Mouse (Mus musculus) layer of hippocampus, postnatal 36 days (tissue): Measurements from ENCODE around the gene Ppp2r5d. TPM values are rescaled to one million over a fixed set of nuclear protein-coding genes. Genes with fewer than 3 reads are reported as not detected.

Experiments
- DNase-seq, 2 experiments: peaks; one replicate each; pipeline ENCODE4 v3.0.0; 2022
- total RNA-seq, 2 experiments: library from RNA; stranded (reverse); gene quantifications; 2 replicates each; pipeline ENCODE4 v1.2.3; 2021

Gene Ppp2r5d
- total RNA-seq, 2 experiments from 2014 or later, result 86.5 to 91.9 TPM

GRCm38 (mm10) chr17:46679843-46680759 lies 24.8 kb downstream of the Ppp2r5d start:
- DNase-seq, result no peak

DNA sequence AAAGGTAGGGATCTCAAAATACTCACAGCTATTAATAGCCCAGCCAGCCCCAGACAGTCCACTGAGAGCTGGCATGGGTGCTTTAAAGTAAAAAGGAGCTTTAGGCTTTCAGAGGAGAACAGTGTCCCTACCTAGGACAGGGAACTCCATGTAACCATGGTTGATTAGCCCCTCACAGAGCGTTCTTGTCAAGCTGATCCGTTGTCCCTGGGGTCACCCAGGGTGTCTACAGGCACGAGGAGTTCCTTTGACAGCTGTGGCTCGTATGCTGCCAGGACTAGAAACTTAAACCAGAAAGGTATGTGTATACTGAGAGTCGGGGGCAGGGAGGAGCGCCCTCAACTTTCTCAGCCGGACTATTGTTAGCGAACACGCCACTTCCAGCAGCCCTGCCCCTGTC lies 26.0 kb downstream of the Ppp2r5d start:
- DNase-seq, result no peak

DNA sequence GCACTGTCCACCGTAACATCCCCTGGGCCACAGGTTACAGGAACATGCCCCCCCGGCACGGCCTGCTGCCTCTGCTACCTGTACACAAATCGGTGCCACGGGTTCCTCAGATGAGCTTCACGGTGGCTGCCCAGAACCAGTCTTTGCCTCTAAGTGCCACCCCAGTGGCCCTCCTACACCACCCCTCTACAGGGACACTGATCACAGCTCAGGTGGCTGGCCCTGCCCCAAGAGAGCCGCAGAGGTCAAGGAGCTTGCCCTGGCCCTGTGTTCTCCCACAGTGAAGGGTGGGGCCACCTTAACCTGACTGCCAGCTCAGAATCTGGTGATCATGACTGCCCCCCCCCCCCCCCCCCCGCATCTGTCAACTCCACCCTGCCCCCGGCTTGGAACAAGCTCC lies 26.5 kb downstream of the Ppp2r5d start, which contains the start of gene Mea1:
Gene Mea1, plus strand, starts transcription at position 378 of the 400 bp plus-strand sequence.
- no peak for DNase-seq

DNA sequence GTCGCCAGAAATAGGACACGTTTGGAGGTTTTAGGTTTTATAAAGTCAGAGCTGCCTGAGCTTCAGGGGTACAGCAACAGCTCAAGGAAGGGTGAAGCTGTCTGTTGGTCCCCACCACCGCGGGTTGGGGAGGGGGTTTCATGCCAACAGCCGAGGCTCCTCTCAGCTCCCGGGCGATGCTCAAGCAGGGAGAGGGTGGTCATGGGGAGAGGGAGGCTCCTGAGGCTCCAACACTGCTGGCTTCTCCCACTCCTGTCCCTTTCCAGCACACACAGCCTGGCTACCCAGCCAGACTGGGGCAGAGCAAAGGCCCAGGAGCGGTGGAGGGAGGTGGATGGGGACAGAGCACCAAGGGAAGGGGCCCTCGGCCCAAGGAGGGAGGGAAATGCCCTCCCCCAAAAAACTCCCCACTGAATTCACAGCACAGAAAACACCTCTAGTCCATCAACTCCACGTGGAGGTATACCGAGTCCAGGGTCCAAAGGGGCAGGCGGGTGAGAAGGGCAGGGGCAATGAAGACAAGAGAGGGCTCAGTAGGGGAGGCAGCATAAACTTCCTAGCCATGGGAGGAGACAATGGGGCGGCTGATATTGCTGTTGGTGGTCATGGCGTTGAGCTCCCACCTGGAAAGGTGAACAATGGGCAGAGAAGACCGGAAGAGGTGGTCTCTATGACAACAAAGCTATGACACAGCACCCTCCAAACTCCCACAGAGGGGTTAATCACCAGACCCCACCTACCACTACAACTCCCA lies 30.2 kb downstream of the Ppp2r5d start:
- DNase-seq, result no peak

GRCm38 (mm10) chr17:46673850-46674529 lies 30.9 kb downstream of the Ppp2r5d start, which contains the start of gene Rrp36:
Rrp36 (minus strand) TSS chr17:46674352.
- peak; percentile 89 to 90 for DNase-seq

DNA sequence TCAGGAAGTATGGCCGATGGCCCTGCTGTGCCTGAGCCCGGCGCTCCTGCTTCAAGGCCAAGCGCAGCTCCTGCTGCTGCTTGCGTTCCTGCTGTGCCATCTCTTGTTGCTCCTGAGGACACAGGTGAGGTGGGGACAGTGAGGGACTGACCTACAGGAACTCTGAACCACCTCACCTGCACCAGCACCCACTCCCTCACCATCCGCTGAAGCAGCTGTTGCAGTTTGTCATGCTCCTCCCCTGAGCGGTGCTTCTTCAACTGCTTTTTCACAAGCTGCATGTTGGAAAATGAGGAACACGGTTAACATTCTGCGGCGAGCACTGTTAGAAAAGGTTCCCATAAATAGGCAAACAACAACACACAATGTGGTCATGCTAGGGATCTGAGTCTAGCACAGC lies 35.0 kb downstream of the Ppp2r5d start:
- DNase-seq, result no peak

- no peak for DNase-seq
Measured at GRCm38 (mm10) chr17:46667712-46668111, 37.2 kb downstream of the Ppp2r5d start.

GRCm38 (mm10) chr17:46662730-46663129 lies 42.2 kb downstream of the Ppp2r5d start:
- no peak for DNase-seq

DNA sequence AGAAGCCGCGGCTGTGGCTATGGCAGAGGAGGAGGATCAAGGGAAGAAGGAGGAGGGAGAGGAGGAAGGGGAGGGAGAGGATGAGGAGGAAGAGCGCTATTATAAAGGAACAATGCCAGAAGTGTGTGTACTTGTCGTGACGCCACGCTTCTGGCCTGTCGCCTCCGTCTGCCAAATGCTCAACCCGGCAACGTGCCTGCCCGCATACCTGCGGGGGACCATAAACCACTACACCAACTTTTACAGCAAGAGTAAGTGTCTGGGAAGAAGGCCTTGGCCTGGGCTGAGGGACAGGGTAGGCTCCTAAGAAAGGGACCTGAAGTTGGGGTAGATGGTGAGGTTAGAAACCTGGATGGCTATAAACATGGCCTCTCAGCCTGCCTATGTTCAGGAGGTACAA lies 42.9 kb downstream of the Ppp2r5d start:
- no peak for DNase-seq

GRCm38 (mm10) chr17:46661351-46661750 lies 43.6 kb downstream of the Ppp2r5d start:
- DNase-seq, result no peak

DNA sequence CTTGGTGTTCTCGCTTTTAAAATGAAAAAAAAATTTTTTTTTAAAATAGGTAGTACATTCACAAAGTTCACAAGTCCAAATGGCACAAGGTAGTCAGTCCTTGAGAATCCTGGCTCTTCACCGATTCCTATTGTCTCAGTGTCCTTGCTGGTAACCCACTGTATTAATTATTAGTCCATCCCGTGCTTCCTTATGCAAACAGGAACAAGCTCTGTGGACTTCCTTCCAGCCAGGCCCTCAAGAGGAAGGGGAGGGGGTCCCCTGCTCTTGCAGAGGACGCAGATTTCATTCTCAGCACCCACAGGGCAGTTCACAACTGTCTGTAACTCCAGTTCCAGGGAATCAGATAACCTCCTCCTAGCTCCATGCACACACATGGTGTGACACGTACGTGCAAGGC lies 48.9 kb downstream of the Ppp2r5d start:
- no peak for DNase-seq

- DNase-seq, result no peak
Measured at GRCm38 (mm10) chr17:46651755-46652547, 53.0 kb downstream of the Ppp2r5d start.

DNA sequence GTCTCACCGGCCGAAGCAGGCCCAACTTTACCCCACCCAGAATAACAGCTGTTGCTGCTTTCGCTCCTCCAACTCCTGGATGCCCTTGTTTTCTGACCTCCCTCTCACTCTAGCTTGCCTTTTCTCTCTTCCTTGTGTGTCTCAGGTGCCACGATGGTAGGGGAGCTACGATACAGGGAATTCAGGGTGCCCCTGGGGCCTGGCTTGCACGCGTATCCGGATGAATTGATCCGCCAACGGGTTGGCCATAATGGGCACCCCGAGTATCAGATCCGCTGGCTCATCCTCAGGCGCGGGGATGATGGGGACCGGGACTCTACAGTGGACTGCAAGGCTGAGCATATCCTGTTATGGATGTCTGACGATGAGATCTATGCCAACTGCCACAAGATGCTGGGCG lies 53.6 kb downstream of the Ppp2r5d start:
- no peak for DNase-seq

DNA sequence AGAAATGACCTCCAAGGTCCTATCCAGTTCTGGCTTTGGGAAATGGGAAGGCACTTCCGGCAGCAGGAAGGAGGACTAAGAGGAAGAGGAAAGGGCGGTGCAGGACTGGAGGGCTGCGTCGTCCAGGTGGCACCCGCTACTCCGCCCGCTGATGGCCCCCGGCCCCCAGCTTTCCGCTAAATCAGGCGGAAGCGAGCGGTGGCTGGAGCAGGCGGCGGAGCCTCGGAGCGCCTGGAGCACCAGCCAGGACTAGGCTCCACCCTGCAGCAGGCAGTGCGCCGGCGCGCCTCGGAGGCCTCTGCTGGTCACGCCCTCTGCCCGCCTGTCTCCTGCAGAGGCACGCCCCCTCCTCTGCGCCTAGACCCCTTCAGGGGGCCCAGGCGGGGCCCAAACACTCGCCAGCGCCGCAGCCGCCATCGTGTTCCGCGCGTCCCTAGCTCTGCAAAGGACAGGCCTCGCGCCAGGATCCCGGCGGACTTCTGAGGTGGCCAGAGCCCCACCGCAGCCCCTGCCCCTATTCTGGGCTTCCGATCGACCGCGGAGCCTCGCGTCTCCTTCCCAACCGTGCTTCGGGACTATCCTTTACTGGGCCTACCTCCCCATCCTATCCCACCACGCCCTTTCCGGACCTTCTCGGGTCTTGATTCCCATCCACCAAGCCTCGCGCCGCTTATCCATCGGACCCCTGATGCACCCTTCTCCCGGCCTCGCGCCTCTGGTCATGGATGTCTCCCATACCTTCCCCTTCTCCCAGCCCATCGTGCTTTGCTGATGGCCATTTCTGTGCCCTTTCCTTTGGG lies 54.5 kb downstream of the Ppp2r5d start, which contains the start of gene Cul7:
Gene Cul7, plus strand, starts transcription at position 106 of the 800 bp plus-strand sequence.
- peak; percentile 89 to 90 for DNase-seq

DNA sequence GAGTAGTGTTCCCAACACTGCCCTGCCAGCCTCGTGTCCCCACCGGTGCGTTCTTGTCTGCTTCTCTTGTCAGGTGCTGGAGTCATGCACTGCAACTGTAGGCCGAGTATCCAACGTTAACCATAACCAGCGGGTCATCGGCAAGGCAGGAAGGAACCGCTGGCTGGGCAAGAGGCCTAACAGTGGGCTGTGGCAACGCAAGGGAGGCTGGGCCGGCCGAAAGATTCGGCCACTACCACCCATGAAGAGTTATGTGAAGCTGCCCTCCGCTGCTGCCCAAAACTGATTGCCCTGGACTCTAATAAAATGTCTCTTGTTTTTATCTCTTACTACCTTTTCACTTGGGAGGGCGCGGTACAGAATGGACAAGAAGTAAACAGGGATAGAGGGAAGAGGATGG lies 55.1 kb downstream of the Ppp2r5d start:
- DNase-seq, result no peak

- DNase-seq, result no peak
Measured at GRCm38 (mm10) chr17:46648436-46648835, 56.5 kb downstream of the Ppp2r5d start.

GRCm38 (mm10) chr17:46647279-46647678 lies 57.6 kb downstream of the Ppp2r5d start:
- no peak for DNase-seq

DNA sequence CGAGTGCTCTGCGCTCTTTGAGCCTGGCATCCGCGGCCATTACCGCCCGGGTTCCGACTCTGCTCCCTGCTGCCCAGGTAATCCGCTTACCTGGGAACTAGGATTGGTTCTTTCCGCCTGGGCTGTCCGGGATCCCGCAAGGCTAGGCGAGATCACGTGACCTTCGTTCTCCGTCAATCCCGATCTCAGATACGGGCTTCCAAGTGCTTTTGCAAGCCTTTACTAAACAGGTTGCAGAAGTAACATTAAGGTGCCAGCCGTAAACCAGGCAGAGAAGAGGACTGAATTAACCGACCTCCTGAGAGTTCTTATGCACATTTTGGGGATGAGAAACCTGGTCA lies 58.6 kb downstream of the Ppp2r5d start:
- no peak for DNase-seq

DNA sequence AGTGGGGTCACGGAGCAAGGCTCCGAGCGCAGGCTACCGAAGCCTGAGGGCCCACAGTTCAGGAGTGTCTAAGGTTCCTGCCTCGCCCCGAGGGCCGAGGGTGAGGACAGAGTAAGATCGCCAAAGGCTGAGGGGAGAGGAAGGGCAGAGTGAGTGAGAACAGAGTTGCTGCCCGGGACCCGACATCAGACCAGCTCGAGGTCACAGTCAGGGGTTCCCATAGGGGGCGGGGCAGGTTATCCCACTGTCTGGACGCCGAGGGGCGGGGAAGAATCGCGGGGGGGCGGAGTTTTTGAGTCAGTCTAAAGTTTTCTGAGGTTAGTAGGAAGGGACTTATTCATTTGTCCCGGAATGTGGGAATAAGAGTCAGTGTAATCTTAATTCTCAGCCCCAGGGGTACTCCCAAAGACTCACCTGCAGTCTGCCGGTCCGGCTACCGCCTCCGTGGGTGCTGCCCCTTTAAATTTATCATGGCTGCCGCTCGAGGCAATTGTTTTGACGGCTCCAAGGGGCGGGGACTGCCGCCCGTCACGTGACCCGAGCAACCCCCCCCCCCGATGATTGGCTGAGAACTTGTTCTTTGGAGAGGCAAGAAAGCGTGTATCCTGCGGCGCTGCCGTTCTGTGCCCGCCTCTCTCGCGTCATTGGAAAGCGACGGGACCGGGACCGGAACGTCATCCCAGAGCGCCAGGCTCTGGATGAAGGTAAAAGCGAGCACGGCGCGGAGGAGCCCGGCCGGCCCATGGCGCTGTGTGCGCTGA lies 59.2 kb downstream of the Ppp2r5d start, which contains the start of the genes Klc4 and Mrpl2:
Gene Klc4, minus strand, starts transcription at position 462 of the 761 bp plus-strand sequence.
Gene Mrpl2, plus strand, starts transcription at position 669 of the 761 bp plus-strand sequence.
- peak; percentile 98 to 99 for DNase-seq

DNA sequence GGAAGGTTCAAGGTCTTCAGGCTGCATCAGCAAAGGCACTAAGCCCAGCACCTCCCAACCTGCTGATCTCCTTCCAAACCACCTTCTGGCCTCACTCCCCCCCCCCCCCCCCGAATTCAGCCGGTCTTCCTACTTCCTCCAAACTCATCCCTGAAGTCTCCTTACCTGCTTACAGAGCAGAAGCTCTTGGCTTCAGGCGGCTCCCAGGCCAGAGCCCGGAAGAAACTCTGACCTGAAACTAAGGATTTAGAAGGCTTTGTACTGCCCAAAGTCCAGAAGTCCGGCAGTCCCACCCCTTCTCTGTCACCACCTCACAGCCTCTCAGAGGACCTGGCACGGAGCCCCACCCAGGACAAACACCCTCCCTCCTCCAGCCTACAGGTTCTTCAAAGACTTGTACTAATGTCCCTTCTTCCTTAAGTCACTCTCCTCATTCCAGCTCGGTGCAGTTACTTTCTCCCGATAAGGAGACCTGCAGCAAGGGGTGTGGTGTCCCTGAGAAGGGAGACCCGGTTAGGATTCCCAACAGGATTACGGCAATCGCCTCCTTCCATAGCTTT lies 59.9 kb downstream of the Ppp2r5d start:
- no peak for DNase-seq
